Mouse (Mus musculus) small intestine, adult 10 weeks (tissue): ENCODE results near the gene Ap1s2. TPM values are rescaled to one million over a fixed set of nuclear protein-coding genes. Genes with fewer than 3 reads are reported as not detected.

Experiments
- polyA plus RNA-seq: library from polyadenylated mRNA; stranded (reverse); fragments of 350-450 nt; fragmentation: Illumina TruSeq; extraction: RNeasy Lipid Tissue Mini Kit (QIAGEN cat#74804); gene quantifications from one replicate; pipeline ENCODE4 v1.2.3, GENCODE M21; 2014; ENCODE audit warnings: low replicate concordance

Ap1s2 gene
- polyA plus RNA-seq = 46.1 TPM

GRCm38 (mm10) chrX:163908337-163909250 is at the start of gene Ap1s2:
Gene Ap1s2, plus strand, starts transcription at chrX:163909017.

GRCm38 (mm10) chrX:163958467-163958875 is 49.7 kb downstream of the Ap1s2 start, which contains the start of gene Zrsr2:
Gene Zrsr2, minus strand, starts transcription at chrX:163958661.

Other genes with a start within 250 kb of the Ap1s2 start
- not detected for gene Rnf138rt1, start 147.7 kb upstream of the Ap1s2 start, polyA plus RNA-seq
- 49.9 TPM for gene Zrsr2, start 49.6 kb downstream of the Ap1s2 start, polyA plus RNA-seq
- 3.5 TPM for gene Car5b, start 119.0 kb downstream of the Ap1s2 start, polyA plus RNA-seq
- 8.0 TPM for gene Siah1b, start 167.5 kb downstream of the Ap1s2 start, polyA plus RNA-seq
- 3.2 TPM for gene Cltrn, start 179.8 kb downstream of the Ap1s2 start, polyA plus RNA-seq
- 1,788 TPM for gene Ace2, start 230.3 kb downstream of the Ap1s2 start, polyA plus RNA-seq